Mouse (Mus musculus) left cerebral cortex, postnatal 10 days (tissue): Measurements from ENCODE around the gene Ppp1r3c. TPM values are rescaled to one million over a fixed set of nuclear protein-coding genes. Genes with fewer than 3 reads are reported as not detected.
A peak's percentile ranks its signal among the peaks of the same experiment; 100 is the strongest.

Source experiments
- DNase-seq, 2 experiments: peaks; one replicate each; pipeline ENCODE4 v3.0.0; 2021 to 2022; ENCODE audit warnings: low spot score in 2 of 2, mixed read lengths in 1 of 2; ENCODE audit errors: extremely low spot score in 1 of 2
- intact Hi-C: fragments of 180-260 bp; cut with DNase I; formaldehyde crosslinking; loops from one replicate; pipeline ENCODE4 v1.15.1; 2025
- total RNA-seq, 2 experiments: library from RNA; stranded (reverse); gene quantifications; 2 replicates each; pipeline ENCODE4 v1.2.3; 2021

The Ppp1r3c gene
- total RNA-seq, result 10 to 100 TPM; 24.2 to 29.0 TPM

GRCm38 (mm10) chr19:36736537-36736936 is at the start of gene Ppp1r3c:
Gene Ppp1r3c, minus strand, starts transcription at chr19:36736653.
- peak; percentile 88 to 93 for DNase-seq
- intact Hi-C loops, result no loop called here

- no peak for DNase-seq
- intact Hi-C loops, result no loop called here
Measured at GRCm38 (mm10) chr19:36783179-36783578, 46.7 kb upstream of the Ppp1r3c start.

- intact Hi-C loops, result no loop called here
- no peak for DNase-seq
Measured at GRCm38 (mm10) chr19:36782591-36782990, 46.1 kb upstream of the Ppp1r3c start.

GRCm38 (mm10) chr19:36781996-36782395 is 45.5 kb upstream of the Ppp1r3c start:
- intact Hi-C loops, result no loop called here
- no peak for DNase-seq

GRCm38 (mm10) chr19:36780375-36780774 is 43.9 kb upstream of the Ppp1r3c start:
- intact Hi-C loops, result no loop called here
- no peak for DNase-seq

GRCm38 (mm10) chr19:36779765-36780164 is 43.3 kb upstream of the Ppp1r3c start:
- intact Hi-C loops, result no loop called here
- no peak for DNase-seq

GRCm38 (mm10) chr19:36775531-36775930 is 39.1 kb upstream of the Ppp1r3c start:
- DNase-seq, result no peak
- intact Hi-C loops, result no loop called here

- no peak for DNase-seq
- intact Hi-C loops, result no loop called here
Measured at GRCm38 (mm10) chr19:36773716-36774459, 37.4 kb upstream of the Ppp1r3c start.

- intact Hi-C loops, result no loop called here
Measured at GRCm38 (mm10) chr19:36768084-36768483, 31.6 kb upstream of the Ppp1r3c start.

GRCm38 (mm10) chr19:36764451-36764850 is 28.0 kb upstream of the Ppp1r3c start:
- intact Hi-C loops, result no loop called here

More at GRCm38 (mm10) chr19:36768084-36768483, 31.6 kb upstream of the Ppp1r3c start:
- DNase-seq, result no peak

GRCm38 (mm10) chr19:36748996-36749395 is 12.5 kb upstream of the Ppp1r3c start:
- DNase-seq, result no peak
- intact Hi-C loops, result no loop called here

More at GRCm38 (mm10) chr19:36764451-36764850, 28.0 kb upstream of the Ppp1r3c start:
- DNase-seq, result no peak

GRCm38 (mm10) chr19:36742331-36742730 is 5.9 kb upstream of the Ppp1r3c start:
- DNase-seq, result no peak
- intact Hi-C loops, result no loop called here

- intact Hi-C loops, result loop anchor here (2.0 kb wide), 1 partner anchor 133 kb away; no protein-coding TSS in a partner anchor
- no peak for DNase-seq
Measured at GRCm38 (mm10) chr19:36739566-36740211, 3.2 kb upstream of the Ppp1r3c start.

- intact Hi-C loops, result loop anchor here (2.0 kb wide), 1 partner anchor 131 kb away; no protein-coding TSS in a partner anchor
- no peak for DNase-seq
Measured at GRCm38 (mm10) chr19:36738009-36738408, 1.6 kb upstream of the Ppp1r3c start.

- DNase-seq, result no peak
- intact Hi-C loops, result no loop called here
Measured at GRCm38 (mm10) chr19:36737087-36737486, 634 bp upstream of the Ppp1r3c start.

- DNase-seq, result no peak
- intact Hi-C loops, result loop anchor here (5.0 kb wide), 1 partner anchor 37 kb away; no protein-coding TSS in a partner anchor
Measured at GRCm38 (mm10) chr19:36734308-36735038, 2.0 kb downstream of the Ppp1r3c start.

- intact Hi-C loops, result loop anchor here (5.0 kb wide), 1 partner anchor 36 kb away; no protein-coding TSS in a partner anchor
- no peak for DNase-seq
Measured at GRCm38 (mm10) chr19:36733191-36733943, 3.1 kb downstream of the Ppp1r3c start.

GRCm38 (mm10) chr19:36731310-36731709 is 5.1 kb downstream of the Ppp1r3c start:
- DNase-seq, result no peak
- intact Hi-C loops, result loop anchor here (5.0 kb wide), 1 partner anchor 34 kb away; no protein-coding TSS in a partner anchor
